Mouse (Mus musculus) thymus, postnatal 0 days (tissue): ENCODE measurements at regions not wholly inside any gene's neighbourhood (a gene's known extent, or its start where the extent isn't known, plus 50 kb on each side); places are given as distances from the start of the nearest gene placed in this dataset.

Experiments
- DNase-seq: peaks from one replicate; pipeline ENCODE4 v3.0.0-alpha.2; 2015; ENCODE audit warnings: low spot score

- no peak for DNase-seq
Measured at GRCm38 (mm10) chr1:47854372-47854771, 961.7 kb upstream of the Slc39a10 start.

- DNase-seq = no peak
Measured at GRCm38 (mm10) chr1:47853911-47854310, 961.3 kb upstream of the Slc39a10 start.

- DNase-seq = no peak
Measured at GRCm38 (mm10) chr1:47840811-47841210, 948.2 kb upstream of the Slc39a10 start.

GRCm38 (mm10) chr1:47834072-47834471, 941.4 kb upstream of the Slc39a10 start:
- no peak for DNase-seq

GRCm38 (mm10) chr1:47827206-47827605, 934.6 kb upstream of the Slc39a10 start:
- no peak for DNase-seq

- DNase-seq = peak; percentile 1
Measured at GRCm38 (mm10) chr1:47809508-47809907, 916.9 kb upstream of the Slc39a10 start.

GRCm38 (mm10) chr1:47794763-47795162, 902.1 kb upstream of the Slc39a10 start:
- DNase-seq = no peak
